Mouse (Mus musculus) telencephalon, adult 2 months (tissue): ENCODE measurements around the gene Prune2.

Experiments
- DNase-seq: peaks from one replicate; pipeline ENCODE4 v3.0.0-alpha.2; 2011; ENCODE audit warnings: low read depth, low spot score

Gene Prune2

GRCm38 (mm10) chr19:16955613-16956271 lies at the start of gene Prune2:
Gene Prune2, plus strand, starts transcription at chr19:16956118.
- no peak for DNase-seq

DNA sequence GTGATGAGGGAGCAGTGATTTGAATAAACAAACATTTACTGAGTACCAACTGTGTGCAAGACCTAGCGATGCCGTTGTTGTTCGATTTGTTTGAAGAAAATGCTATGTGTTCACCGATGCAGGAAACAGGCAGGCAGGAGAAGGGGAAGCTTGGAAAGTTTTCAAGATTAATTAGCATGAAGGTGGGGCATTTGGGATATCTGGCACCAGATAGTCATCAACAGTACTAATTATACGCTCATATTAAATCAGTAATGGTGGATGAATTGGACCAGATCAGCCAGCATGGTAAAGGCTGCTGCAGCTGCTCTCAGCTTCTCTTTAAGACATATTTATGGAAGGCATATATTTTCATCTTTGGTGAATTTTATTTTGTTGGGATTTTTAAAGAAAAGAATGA lies 44.4 kb upstream of the Prune2 start:
- DNase-seq: no peak

GRCm38 (mm10) chr19:16924516-16924915 lies 31.4 kb upstream of the Prune2 start:
- DNase-seq: no peak

- no peak for DNase-seq
Observed at GRCm38 (mm10) chr19:16934664-16935063, 21.3 kb upstream of the Prune2 start.

- DNase-seq: no peak
Observed at GRCm38 (mm10) chr19:16948794-16949313, 7.1 kb upstream of the Prune2 start.

- DNase-seq: no peak
Observed at GRCm38 (mm10) chr19:16949341-16949740, 6.6 kb upstream of the Prune2 start.

- DNase-seq: no peak
Observed at GRCm38 (mm10) chr19:16950051-16950450, 5.9 kb upstream of the Prune2 start.

DNA sequence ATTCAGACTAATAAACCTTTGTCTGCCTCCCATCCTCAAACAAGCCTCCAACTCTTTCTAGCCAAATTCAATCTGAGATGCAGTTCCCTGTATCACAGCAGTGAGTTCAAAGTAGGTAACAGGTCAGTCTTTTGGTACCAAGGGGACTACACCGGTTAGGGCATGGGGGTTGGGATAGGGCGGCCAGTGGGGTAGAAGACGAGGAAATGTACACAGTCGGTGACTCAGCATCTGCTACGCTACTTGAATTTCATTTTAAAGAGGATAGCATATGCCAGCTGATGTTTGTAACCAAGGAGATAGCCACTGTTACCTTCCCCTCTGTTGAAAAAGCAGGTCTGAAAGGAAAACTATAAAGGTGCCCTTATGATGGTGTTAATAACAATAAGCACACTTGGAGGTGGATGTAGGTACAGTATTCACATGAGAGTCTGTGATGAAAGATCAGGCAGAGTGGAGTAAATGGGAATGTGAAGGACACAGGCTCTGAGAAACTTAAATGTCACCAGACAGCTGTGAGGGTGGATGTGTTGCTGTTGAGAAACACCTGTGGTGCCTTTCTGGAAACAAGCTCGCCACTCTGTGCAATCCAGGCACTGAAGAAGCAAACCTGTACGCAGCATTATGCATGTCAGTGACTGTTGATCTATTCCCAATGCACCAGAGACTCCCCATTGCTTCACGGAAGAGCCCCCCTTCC lies 5.1 kb upstream of the Prune2 start:
- DNase-seq: no peak

GRCm38 (mm10) chr19:16954736-16955135 lies 1.2 kb upstream of the Prune2 start:
- no peak for DNase-seq

DNA sequence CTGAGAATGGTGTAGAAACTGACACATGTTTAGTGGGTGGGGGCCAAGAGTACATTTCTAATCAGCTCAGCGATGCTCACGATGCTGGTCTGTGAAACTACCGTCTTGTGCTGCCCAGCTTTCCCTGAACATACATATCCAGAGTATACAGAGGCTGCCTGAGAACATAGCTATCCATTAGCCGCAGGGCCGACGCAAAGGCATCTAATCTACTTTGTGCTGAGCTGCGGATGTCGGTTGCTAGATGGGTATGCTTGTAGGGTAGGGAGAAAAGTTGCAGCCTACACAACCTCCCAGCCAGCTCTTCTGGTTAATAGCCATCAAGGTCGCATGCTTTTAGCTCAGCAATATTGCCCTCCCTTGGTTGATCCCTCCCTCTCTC lies 696 bp upstream of the Prune2 start:
- no peak for DNase-seq

GRCm38 (mm10) chr19:16956319-16956718 lies 401 bp downstream of the Prune2 start:
- DNase-seq: no peak

DNA sequence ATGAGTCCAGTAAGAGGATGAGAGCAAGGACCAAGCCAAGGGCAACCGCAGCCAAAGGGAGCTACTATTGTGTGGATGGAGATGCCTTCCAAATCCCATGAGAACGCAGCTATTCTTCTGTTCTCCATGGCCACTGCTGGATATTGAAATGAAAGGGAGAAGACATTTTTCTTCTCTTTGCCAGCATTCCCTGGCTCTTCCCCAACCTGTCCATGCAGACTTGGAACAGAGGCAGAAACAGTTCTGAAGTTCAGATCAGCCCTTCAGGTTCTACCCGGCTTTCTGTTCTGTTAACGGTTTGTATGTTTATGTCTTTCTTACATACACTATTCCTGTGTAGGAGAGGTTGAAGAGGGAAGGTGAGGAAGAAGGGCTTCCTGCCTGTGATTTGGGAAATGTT lies 3.1 kb downstream of the Prune2 start:
- DNase-seq: no peak

DNA sequence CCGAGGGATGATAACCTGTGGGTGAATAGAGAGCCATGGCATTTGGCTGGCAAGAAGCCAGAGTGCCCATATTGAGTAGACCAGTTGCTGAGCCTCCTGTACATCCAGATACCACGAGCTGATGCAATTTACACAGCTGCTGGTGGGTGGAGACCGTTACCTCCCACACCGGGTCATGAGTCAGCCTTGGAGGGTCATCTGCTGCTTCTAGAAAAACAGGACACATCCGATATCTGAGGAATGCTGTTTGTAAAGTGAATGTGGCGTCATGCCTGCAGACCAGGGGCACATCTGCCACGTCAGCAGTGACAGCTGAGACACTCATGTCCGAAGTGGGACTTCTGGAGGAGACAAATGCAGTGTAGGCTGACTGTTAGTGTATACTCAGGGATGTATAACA lies 3.6 kb downstream of the Prune2 start:
- no peak for DNase-seq

GRCm38 (mm10) chr19:16961036-16961435 lies 5.1 kb downstream of the Prune2 start:
- DNase-seq: no peak

DNA sequence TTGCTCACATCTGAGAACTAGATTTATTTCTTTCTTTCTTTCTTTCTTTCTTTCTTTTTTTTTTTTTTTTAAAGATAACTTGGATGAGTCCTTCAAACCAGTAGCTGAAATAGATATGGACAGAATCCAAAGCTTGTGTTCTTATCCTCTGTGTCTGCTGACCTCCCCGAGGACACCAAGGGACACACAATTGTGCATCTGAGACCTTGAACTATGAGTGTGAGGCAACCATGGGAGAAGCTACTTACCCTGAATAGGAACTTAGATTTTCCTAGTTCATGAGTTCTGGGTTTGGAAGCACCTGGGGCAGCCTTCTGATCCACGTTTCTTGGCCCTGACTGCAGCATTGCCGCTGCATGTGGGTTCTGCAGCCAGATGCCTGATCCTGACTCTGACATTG lies 7.3 kb downstream of the Prune2 start:
- DNase-seq: no peak

GRCm38 (mm10) chr19:16968768-16969167 lies 12.8 kb downstream of the Prune2 start:
- no peak for DNase-seq

- DNase-seq: no peak
Observed at GRCm38 (mm10) chr19:16970612-16971011, 14.7 kb downstream of the Prune2 start.

GRCm38 (mm10) chr19:16978910-16979309 lies 23.0 kb downstream of the Prune2 start:
- DNase-seq: no peak

GRCm38 (mm10) chr19:16981743-16982142 lies 25.8 kb downstream of the Prune2 start:
- DNase-seq: no peak

GRCm38 (mm10) chr19:16984897-16985296 lies 29.0 kb downstream of the Prune2 start:
- DNase-seq: no peak

DNA sequence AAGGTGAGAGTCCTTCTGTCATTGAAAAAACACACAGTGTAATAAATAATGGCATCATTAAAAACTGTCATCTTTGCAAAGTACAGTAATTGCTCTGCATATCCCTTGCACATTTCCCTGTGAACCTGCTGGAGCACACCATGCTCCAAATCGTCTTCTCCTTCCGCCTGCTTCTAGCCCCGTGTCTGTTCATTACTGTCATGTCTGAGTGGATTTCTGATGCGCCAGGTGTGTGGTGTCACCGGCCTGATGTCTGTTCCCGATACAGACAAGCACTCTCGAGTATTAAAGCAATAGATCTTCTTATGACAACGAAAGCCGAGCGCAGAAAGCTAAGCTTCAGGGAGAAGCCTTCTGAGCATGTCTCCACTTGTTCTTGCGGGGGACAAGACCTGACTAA lies 32.1 kb downstream of the Prune2 start:
- DNase-seq: no peak

DNA sequence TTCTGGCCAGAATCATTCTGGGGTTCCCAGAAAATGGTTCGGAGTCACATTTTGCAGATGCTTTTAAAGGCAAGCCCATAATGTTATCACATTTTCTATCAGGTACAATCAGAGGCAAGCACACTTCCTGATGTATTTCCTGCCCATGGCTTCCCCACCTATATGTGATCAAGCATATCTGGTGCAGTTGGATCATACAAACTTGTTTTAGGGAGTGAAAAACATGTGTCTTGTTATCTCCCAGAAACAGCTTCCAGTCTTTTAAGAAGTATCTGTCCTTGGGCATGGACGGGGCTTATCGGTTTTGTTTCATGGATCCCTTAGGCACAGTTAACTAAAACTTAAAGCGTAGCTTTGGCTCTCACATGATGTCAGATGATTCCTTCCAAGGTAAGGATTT lies 36.2 kb downstream of the Prune2 start:
- no peak for DNase-seq

GRCm38 (mm10) chr19:16994260-16994659 lies 38.3 kb downstream of the Prune2 start:
- DNase-seq: no peak
